Mouse (Mus musculus) testis, adult 2 months (tissue): ENCODE results near the gene Olfr1098.

Experiments
- CTCF ChIP-seq: fragments of 200-500 bp; IDR thresholded peaks from 2 replicates; pipeline ENCODE4 v1.5.1; 2012; ENCODE audit warnings: low read depth, mild to moderate bottlenecking, inconsistent platforms, low read length, moderate library complexity; ENCODE audit not compliant: control insufficient read depth, insufficient read depth, insufficient replicate concordance
- POLR2A ChIP-seq: fragments of 200-500 bp; IDR thresholded peaks from 2 replicates; pipeline ENCODE4 v1.6.1; 2012; ENCODE audit warnings: low read depth, mild to moderate bottlenecking, inconsistent platforms, low read length, moderate library complexity; ENCODE audit not compliant: control insufficient read depth

DNA sequence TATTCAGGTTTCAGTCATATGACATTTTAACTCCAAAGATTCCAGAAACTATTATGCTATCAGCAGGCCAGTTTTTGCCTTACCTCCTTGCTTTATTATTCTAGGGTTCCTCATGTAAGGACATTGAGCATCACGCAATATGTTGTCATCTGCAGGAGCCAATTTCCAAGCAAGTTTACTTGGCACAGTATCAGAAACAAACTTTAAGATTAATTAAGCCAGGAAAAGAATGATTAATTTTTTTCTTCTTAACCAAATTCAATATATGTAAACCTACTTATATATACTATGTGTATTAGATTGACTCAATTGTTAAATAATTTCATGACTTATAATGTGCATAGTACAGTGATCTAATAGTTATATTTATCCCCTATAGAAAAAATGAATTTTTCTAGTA lies 32.2 kb downstream of the Olfr1098 start, which contains the start of gene Olfr1097:
- TF ChIP-seq CTCF, result no peak
- no peak for TF ChIP-seq POLR2A
